Mouse (Mus musculus) forebrain, embryonic 11.5 days (tissue): ENCODE results near the gene Ccl1. TPM values are rescaled to one million over a fixed set of nuclear protein-coding genes. Genes with fewer than 3 reads are reported as not detected.

Experiments used
- ATAC-seq: fragments of 200-750 bp; cut with Nextera tagmentation; replicated peaks from 2 replicates; pipeline ENCODE4 v1.8.0; 2017; ENCODE audit warnings: moderate TSS enrichment; ENCODE audit not compliant: low FRiP score
- DNase-seq: peaks from one replicate; pipeline ENCODE4 v3.0.0-alpha.2; 2017; ENCODE audit warnings: low spot score
- H3K27ac ChIP-seq: fragments of 300-500 bp; sonication (generic); 2 replicates; pipeline ENCODE4 v1.5.1; 2014; ENCODE audit warnings: low read depth, low read length
- H3K27me3 ChIP-seq: fragments of 300-500 bp; sonication (generic); 2 replicates; pipeline ENCODE4 v1.6.1; 2014; ENCODE audit warnings: mild to moderate bottlenecking, low read length, mixed read lengths; ENCODE audit not compliant: control insufficient read depth, insufficient read depth
- H3K36me3 ChIP-seq: fragments of 300-500 bp; sonication (generic); 2 replicates; pipeline ENCODE4 v1.6.1; 2014; ENCODE audit warnings: mild to moderate bottlenecking, low read length, moderate library complexity, mixed read lengths; ENCODE audit not compliant: control insufficient read depth, insufficient read depth
- H3K4me1 ChIP-seq: fragments of 300-500 bp; sonication (generic); replicated peaks from 2 replicates; pipeline ENCODE4 v1.6.1; 2014; ENCODE audit warnings: low read length, mixed read lengths; ENCODE audit not compliant: control insufficient read depth, insufficient read depth
- H3K4me2 ChIP-seq: fragments of 300-500 bp; sonication (generic); 2 replicates; pipeline ENCODE4 v1.6.1; 2014; ENCODE audit warnings: low read depth, mild to moderate bottlenecking, low read length, moderate library complexity, mixed read lengths; ENCODE audit not compliant: severe bottlenecking
- H3K4me3 ChIP-seq: fragments of 300-500 bp; sonication (generic); 2 replicates; pipeline ENCODE4 v1.5.1; 2014; ENCODE audit warnings: low read depth, low read length
- H3K9ac ChIP-seq: fragments of 300-500 bp; sonication (generic); 2 replicates; pipeline ENCODE4 v1.6.1; 2014; ENCODE audit warnings: low read length
- H3K9me3 ChIP-seq: fragments of 300-500 bp; sonication (generic); 2 replicates; pipeline ENCODE4 v1.6.1; 2016; ENCODE audit warnings: low read length, mixed read lengths; ENCODE audit not compliant: control insufficient read depth
- WGBS: fragments of 180-500 bp; shearing (Covaris S2); extraction: QIAGEN DNeasy Blood & Tissue Kit; methylation state at CpG from one replicate; pipeline ENCODE4 v1.1.7; 2014; 5-methylcytosine and 5-hydroxymethylcytosine counted together
- polyA plus RNA-seq: library from polyadenylated mRNA; unstranded; fragments of >200 nt; fragmentation: Nextera tagmentation; extraction: Ambion mirVana; gene quantifications from 2 replicates; pipeline ENCODE4 v1.2.1, GENCODE M21; 2014

Ccl1 gene
- polyA plus RNA-seq, 1 experiment from 2014 or later, result not detected

DNA sequence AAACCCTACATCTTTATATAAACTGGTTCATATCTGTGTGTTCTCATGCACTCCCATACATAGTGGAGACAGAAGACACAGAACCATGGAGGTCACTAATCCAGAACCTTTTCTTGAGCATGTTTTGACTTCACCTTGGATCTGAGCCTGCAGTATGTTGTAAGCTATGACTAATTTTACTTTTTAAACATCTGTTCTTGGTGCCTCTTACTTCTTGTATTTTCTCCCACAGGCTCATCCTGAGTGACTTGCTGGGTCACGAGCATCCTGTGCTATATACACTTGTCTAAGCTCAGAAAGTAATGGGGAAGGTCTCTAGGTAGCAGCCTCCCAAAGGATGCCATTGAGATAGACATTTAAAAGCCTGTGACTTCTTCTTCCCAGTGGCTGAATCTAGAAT, 172.5 kb downstream of the Ccl1 start:
- DNase-seq, result no peak
- Histone ChIP-seq H3K4me3 (no peak overlapping the region), H3K36me3 (no peaks in the 10 kb centered on the region), H3K9me3 (no peaks in the 10 kb centered on the region), H3K4me1 (no peaks in the 10 kb centered on the region), H3K9ac (no peak overlapping the region), H3K27ac (no peak overlapping the region), H3K27me3 (no peaks in the 10 kb centered on the region), H3K4me2 (no peak overlapping the region)
- 79% methylated on average over 1 of the region's 1 CpGs for WGBS
- ATAC-seq, result no peak

Other genes starting within 250 kb of the Ccl1 start
- gene Ccl11, start 247.9 kb downstream of the Ccl1 start, polyA plus RNA-seq, result not detected in 2 replicates
- 0.87 and 0.91 TPM in 2 replicates for gene Ccl12, start 203.8 kb downstream of the Ccl1 start, polyA plus RNA-seq
- not detected in 2 replicates for gene Ccl8, start 190.5 kb downstream of the Ccl1 start, polyA plus RNA-seq
- gene Tmem132e, start 83.2 kb upstream of the Ccl1 start, polyA plus RNA-seq, result 0.55 and 0.84 TPM in 2 replicates